Mouse (Mus musculus) G1E (cell line): ENCODE results near the gene Fhit. TPM values are rescaled to one million over a fixed set of nuclear protein-coding genes. Genes with fewer than 3 reads are reported as not detected.

Source experiments
- ATAC-seq: 2 replicates; pipeline ENCODE4 v1.8.0; 2016; ENCODE audit warnings: mild to moderate bottlenecking; ENCODE audit not compliant: insufficient number of reproducible peaks, poor library complexity, low FRiP score, severe bottlenecking; ENCODE audit errors: extremely low read depth
- DNase-seq: peaks from one replicate; pipeline ENCODE4 v3.0.0; 2012; ENCODE audit warnings: low spot score
- H3K27me3 ChIP-seq: 2 replicates; pipeline ENCODE4 v1.6.1; 2012; ENCODE audit warnings: mild to moderate bottlenecking, low read length, inconsistent platforms; ENCODE audit not compliant: insufficient read depth
- H3K36me3 ChIP-seq: replicated peaks from 2 replicates; pipeline ENCODE3; 2012; ENCODE audit warnings: mild to moderate bottlenecking, inconsistent platforms
- H3K4me1 ChIP-seq: 2 replicates; pipeline ENCODE4 v1.6.1; 2012; ENCODE audit warnings: low read depth, low read length, inconsistent platforms, mixed read lengths; ENCODE audit not compliant: insufficient read depth
- H3K4me3 ChIP-seq: 2 replicates; pipeline ENCODE4 v1.5.1; 2012; ENCODE audit warnings: low read depth, mild to moderate bottlenecking, inconsistent platforms, low read length, moderate library complexity, mixed read lengths
- H3K9me3 ChIP-seq: replicated peaks from 2 replicates; pipeline ENCODE4 v1.6.1; 2012; ENCODE audit warnings: inconsistent platforms
- CTCF ChIP-seq: IDR thresholded peaks from 2 replicates; pipeline ENCODE4 v1.5.1; 2012; ENCODE audit warnings: low read depth, low read length, inconsistent platforms, mixed read lengths
- GATA1 ChIP-seq: IDR thresholded peaks from 2 replicates; pipeline ENCODE4 v1.6.1; 2012; ENCODE audit warnings: borderline replicate concordance, low read length, inconsistent platforms, mixed read lengths
- GATA2 ChIP-seq: IDR thresholded peaks from 2 replicates; pipeline ENCODE4 v1.6.1; 2012; ENCODE audit warnings: low read depth, low read length, inconsistent platforms, borderline replicate concordance
- POLR2AphosphoS5 ChIP-seq: IDR thresholded peaks from 2 replicates; pipeline ENCODE4 v1.6.1; 2012; ENCODE audit warnings: low read depth, low read length, inconsistent platforms; ENCODE audit not compliant: insufficient replicate concordance
- TAL1 ChIP-seq: conservative IDR thresholded peaks from 2 replicates; pipeline ENCODE4 v1.6.1; 2012; ENCODE audit warnings: low read depth, low read length, inconsistent platforms, mixed read lengths
- polyA plus RNA-seq: library from polyadenylated mRNA; stranded (reverse); fragments of >175 nt; gene quantifications from 2 replicates; pipeline ENCODE4 v1.2.3, GENCODE M21; 2012
- total RNA-seq, 2 experiments: library from RNA; stranded (forward) in 1 of 2; stranded (reverse) in 1 of 2; fragments of 200-1000 nt in 1 of 2; fragments of >200 nt in 1 of 2; fragmentation: Nextera tagmentation in 1 of 2; gene quantifications; 2 replicates each; pipeline ENCODE4 v1.2.3; 2014 to 2017

Fhit gene
- total and polyA plus RNA-seq, 3 experiments = not detected

DNA sequence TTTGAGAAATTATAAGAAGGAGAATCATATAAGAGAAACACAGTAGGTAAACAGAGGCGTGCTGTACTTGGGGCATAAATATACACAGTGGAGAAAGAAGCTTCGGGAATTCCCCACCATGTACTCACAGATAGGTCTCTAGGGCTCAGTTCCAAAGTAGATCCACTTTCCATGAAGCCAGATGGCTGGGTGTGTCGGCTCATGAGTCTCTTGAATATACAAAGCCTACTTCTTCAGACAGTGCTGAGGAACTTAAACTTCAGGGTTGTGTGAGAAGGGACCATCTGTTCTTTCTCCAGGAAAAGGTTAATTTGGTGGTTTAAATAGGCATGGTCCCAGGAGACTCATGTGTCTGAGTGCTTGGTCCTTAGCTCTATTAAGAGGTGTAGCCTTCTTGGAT is 1617.5 kb downstream of the Fhit start:
- no peak overlapping the region for H3K4me3 ChIP-seq
- H3K4me1 ChIP-seq = no peaks in the 10 kb centered on the region
- no peaks in the 10 kb centered on the region for H3K27me3 ChIP-seq
- H3K36me3 ChIP-seq = no peaks in the 10 kb centered on the region
- no peak for ATAC-seq
- H3K9me3 ChIP-seq = no peaks in the 10 kb centered on the region
- TF ChIP-seq GATA1 = no peak
- DNase-seq = no peak

DNA sequence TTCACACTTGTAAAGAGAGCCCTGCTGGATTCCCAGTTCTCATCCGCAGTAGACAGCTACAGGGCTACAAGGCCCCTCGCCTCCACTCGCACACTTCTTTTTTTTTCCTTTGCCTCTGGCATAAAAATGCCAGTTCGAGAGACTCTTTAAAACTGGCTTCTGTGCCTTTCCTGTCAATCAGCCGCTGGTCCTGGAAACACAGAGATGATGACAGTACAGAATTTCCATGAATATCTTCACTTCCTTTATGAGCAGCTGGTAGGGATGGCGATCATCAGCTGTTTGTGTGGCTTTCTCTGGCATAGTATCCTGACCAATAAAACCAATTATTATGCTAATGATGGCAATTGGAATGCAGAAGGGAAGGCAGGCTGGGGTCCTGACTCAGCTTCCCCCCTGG is 1626.3 kb downstream of the Fhit start:
- Histone ChIP-seq H3K27me3 (no peaks in the 10 kb centered on the region), H3K36me3 (no peaks in the 10 kb centered on the region), H3K9me3 (no peaks in the 10 kb centered on the region)

DNA sequence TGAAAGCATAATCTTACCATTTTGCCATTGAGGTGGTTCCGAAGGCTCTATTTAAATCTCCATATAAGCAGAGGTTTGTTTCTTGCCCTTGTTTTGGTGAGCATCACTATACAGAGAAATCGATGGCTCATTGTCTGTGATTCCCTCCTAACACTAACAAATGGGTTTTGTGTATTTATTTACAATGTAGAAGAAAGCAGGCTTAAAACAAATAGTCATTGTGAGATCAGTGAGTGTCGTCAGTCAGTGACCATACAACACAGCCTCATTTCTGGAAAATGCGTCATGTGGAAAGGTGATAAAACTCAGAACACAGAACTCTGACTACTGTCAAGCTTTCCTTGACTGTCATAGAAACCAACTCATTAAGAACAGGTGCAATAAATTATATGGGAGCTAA is 1632.6 kb downstream of the Fhit start:
- H3K36me3 ChIP-seq = no peaks in the 10 kb centered on the region
- H3K4me1 ChIP-seq = no peaks in the 10 kb centered on the region
- TF ChIP-seq GATA1 (no peak), GATA2 (no peak), TAL1 (no peak), POLR2AphosphoS5 (no peak), CTCF (no peak)
- no peaks in the 10 kb centered on the region for H3K27me3 ChIP-seq
- no peak overlapping the region for H3K4me3 ChIP-seq
- ATAC-seq (no peak), DNase-seq (no peak)
- H3K9me3 ChIP-seq = no peaks in the 10 kb centered on the region

More for the DNA sequence above, 1626.3 kb downstream of the Fhit start:
- Histone ChIP-seq H3K4me3 (no peak overlapping the region), H3K4me1 (no peaks in the 10 kb centered on the region)
- TF ChIP-seq GATA1 (no peak), CTCF (no peak), TAL1 (no peak)
- DNase-seq (no peak), ATAC-seq (no peak)

DNA sequence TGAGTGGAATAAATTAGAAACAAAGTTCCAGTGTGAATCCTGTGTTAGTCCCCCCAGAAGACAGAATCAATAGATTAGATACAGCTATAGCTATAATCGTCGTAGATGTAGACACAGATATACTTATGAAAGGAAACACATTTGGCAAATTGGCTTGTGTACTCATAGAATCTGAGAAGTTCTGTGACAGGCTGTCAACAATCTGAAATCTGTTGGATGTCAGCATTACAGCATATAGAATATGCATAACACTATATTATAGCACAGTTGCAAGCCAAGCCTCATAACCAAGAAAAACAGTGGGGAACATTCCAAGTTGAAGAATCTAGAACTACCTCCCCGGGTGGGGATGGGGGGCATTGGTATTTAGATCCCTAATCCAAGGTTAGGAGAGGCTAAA is 1635.7 kb downstream of the Fhit start:
- TF ChIP-seq CTCF (no peak), TAL1 (no peak), GATA1 (no peak), GATA2 (no peak), POLR2AphosphoS5 (no peak)
- Histone ChIP-seq H3K9me3 (no peaks in the 10 kb centered on the region), H3K4me3 (no peak overlapping the region), H3K36me3 (no peaks in the 10 kb centered on the region), H3K4me1 (no peaks in the 10 kb centered on the region), H3K27me3 (no peaks in the 10 kb centered on the region)
- no peak for DNase-seq
- no peak for ATAC-seq

DNA sequence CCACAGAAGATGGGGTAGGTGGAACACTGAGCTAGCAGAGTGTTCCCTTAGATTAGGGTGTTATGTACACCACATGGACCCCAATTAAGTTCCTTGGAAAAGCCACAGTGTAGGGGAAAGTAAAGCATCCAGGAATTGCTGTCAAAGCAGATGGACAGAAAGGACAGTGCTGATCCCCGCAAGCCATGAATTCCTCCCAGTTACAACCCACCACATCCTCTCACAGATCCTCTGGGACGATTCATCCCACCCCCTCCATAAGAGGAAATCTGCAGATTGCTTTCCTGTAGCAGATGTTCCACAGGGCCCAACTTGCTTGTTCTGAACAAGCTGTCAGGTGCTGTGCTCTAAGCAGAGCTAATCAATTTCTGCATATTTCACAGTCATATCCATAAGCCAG is 1644.2 kb downstream of the Fhit start:
- Histone ChIP-seq H3K36me3 (no peaks in the 10 kb centered on the region), H3K9me3 (no peaks in the 10 kb centered on the region), H3K27me3 (no peaks in the 10 kb centered on the region), H3K4me3 (no peak overlapping the region), H3K4me1 (no peaks in the 10 kb centered on the region)
- no peak for DNase-seq
- no peak for ATAC-seq
- TF ChIP-seq POLR2AphosphoS5 = no peak
- no peak for TF ChIP-seq GATA1
- no peak for TF ChIP-seq GATA2
- TF ChIP-seq CTCF = no peak
- TF ChIP-seq TAL1 = no peak

DNA sequence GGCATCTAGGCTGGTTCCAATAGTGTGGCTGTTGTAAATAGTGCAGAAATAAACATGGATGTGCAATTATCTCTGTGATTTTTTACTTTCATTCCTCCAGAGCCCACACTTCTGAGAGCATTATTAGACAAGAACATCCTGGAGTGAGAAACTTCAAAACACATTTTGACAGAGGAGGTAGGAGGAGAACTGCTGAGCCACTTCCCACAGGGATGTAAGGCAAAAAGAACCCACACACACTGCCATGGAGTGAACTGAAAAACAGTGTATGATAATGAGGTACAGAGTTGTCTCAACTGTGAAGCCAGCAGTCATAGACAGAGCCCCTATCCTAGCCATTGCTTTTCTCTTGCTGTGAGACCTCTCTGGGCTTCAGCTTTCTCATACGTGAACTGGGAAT is 1652.2 kb downstream of the Fhit start:
- DNase-seq (no peak), ATAC-seq (no peak)
- H3K4me3 ChIP-seq = no peak overlapping the region
- H3K9me3 ChIP-seq = no peaks in the 10 kb centered on the region
- H3K27me3 ChIP-seq = no peaks in the 10 kb centered on the region
- H3K4me1 ChIP-seq = no peaks in the 10 kb centered on the region
- TF ChIP-seq GATA1 (no peak), CTCF (no peak)
- no peaks in the 10 kb centered on the region for H3K36me3 ChIP-seq

Other genes starting within 250 kb of the Fhit start
- gene Gm3839, start 194.7 kb upstream of the Fhit start, total RNA-seq (2014; fragmentation: Nextera tagmentation) = 2.6 TPM in 2 replicates
- 1.4 and 1.7 TPM in 2 replicates for gene Gm3839, start 194.7 kb upstream of the Fhit start, total RNA-seq (2017)
- gene Gm3839, start 194.7 kb upstream of the Fhit start, polyA plus RNA-seq = 2.6 and 3.6 TPM in 2 replicates